Mouse (Mus musculus) lung, postnatal 14 days (tissue): ENCODE data around the gene Ankrd27.
"Not testable (repeated sequence)": the region's sequence is repeated elsewhere in the genome, so short reads cannot be mapped to it uniquely, and the experiment has no call there.

Experiments used
- DNase-seq: peaks from one replicate; pipeline ENCODE4 v3.0.0; 2021

Gene Ankrd27

GRCm38 (mm10) chr7:35586055-35586905 lies at the start of gene Ankrd27:
Gene Ankrd27 (plus strand): TSS chr7:35586244.
- DNase-seq = peak; percentile 96

- no peak for DNase-seq
These were observed 48.5 kb upstream of the Ankrd27 start, which contains the start of gene Tdrd12 for GRCm38 (mm10) chr7:35537562-35537961. Gene Tdrd12 (minus strand): TSS chr7:35537745.

- DNase-seq = peak; percentile 69
These were observed 40.2 kb upstream of the Ankrd27 start for GRCm38 (mm10) chr7:35545881-35546280.

GRCm38 (mm10) chr7:35553751-35554604 lies 32.1 kb upstream of the Ankrd27 start:
- DNase-seq = peak; percentile 63

GRCm38 (mm10) chr7:35554605-35555175 lies 31.4 kb upstream of the Ankrd27 start:
- peak; percentile 14 for DNase-seq

GRCm38 (mm10) chr7:35555224-35556204 lies 30.5 kb upstream of the Ankrd27 start:
- peak; percentile 88 for DNase-seq

GRCm38 (mm10) chr7:35556205-35556603 lies 29.8 kb upstream of the Ankrd27 start, which contains the start of gene Nudt19:
Gene Nudt19 (minus strand): TSS chr7:35556304.
- no peak for DNase-seq

GRCm38 (mm10) chr7:35556905-35557304 lies 29.1 kb upstream of the Ankrd27 start:
- DNase-seq = no peak

GRCm38 (mm10) chr7:35557577-35557976 lies 28.5 kb upstream of the Ankrd27 start:
- no peak for DNase-seq

GRCm38 (mm10) chr7:35558681-35559080 lies 27.4 kb upstream of the Ankrd27 start:
- DNase-seq = no peak

- no peak for DNase-seq
These were observed 26.2 kb upstream of the Ankrd27 start for GRCm38 (mm10) chr7:35559838-35560237.

- DNase-seq = no peak
These were observed 23.0 kb upstream of the Ankrd27 start for GRCm38 (mm10) chr7:35563071-35563470.

- DNase-seq = no peak
These were observed 21.8 kb upstream of the Ankrd27 start for GRCm38 (mm10) chr7:35564067-35564865.

- DNase-seq = not testable (repeated sequence)
These were observed 21.2 kb upstream of the Ankrd27 start for GRCm38 (mm10) chr7:35564872-35565271.

GRCm38 (mm10) chr7:35565965-35566364 lies 20.1 kb upstream of the Ankrd27 start:
- DNase-seq = not testable (repeated sequence)

GRCm38 (mm10) chr7:35569724-35570123 lies 16.3 kb upstream of the Ankrd27 start:
- DNase-seq = not testable (repeated sequence)

GRCm38 (mm10) chr7:35570883-35571282 lies 15.2 kb upstream of the Ankrd27 start:
- not testable (repeated sequence) for DNase-seq

- peak; percentile 52 for DNase-seq
These were observed 6.2 kb upstream of the Ankrd27 start for GRCm38 (mm10) chr7:35579849-35580248.

- DNase-seq = no peak
These were observed 3.3 kb upstream of the Ankrd27 start for GRCm38 (mm10) chr7:35582719-35583118.

GRCm38 (mm10) chr7:35583476-35584025 lies 2.5 kb upstream of the Ankrd27 start:
- DNase-seq = no peak
